Comparison of ENCODE assay signal across 11 mouse cellular contexts in genomic region chr6:99359036-99359698, GRCm38 (mm10).
DNase-seq lines count a peak whose midpoint lies in the region; ATAC-seq and TF ChIP-seq lines count a peak whose summit lies in the region.
"Had no signal": no experiment of that assay in that cellular context is flagged by ENCODE, and none has a peak within 500 bp of the region (broad histone marks: within the 10 kb centered on the region; RNA-seq: fewer than 3 reads in every experiment).

No protein-coding gene starts in this region.

- TF ChIP-seq EP300 in CH12.LX (IDR thresholded peaks at IDR 0.05; ENCODE audit: low read length), result peak; percentile 62

- dilution Hi-C loops in CH12.LX (cut with MboI; ENCODE audit: extremely low pct_ligation_motif_present, extremely low pct_unique_long_range_greater_than_20kb, low sequenced_read_pairs), result no loop called here

- H3K9ac ChIP-seq in kidney, embryonic 16.5 days (replicated peaks; ENCODE audit: low read length), result no peak overlapping the region
- peak overlapping the region; percentile 31 for H3K9ac ChIP-seq in CH12.LX (ENCODE audit: insufficient read depth, low read depth)
- H3K9ac ChIP-seq: liver, embryonic 13.5 days had no signal

- WGBS in kidney, embryonic 16.5 days, result 71% methylated on average over 9 of the region's 9 CpGs
- 92% methylated on average over 9 of the region's 9 CpGs for WGBS in cerebellum, adult 2 months

- peak overlapping the region; percentile 41; the same call in 1 of the 2 replicates for H3K27ac ChIP-seq in kidney, embryonic 16.5 days (ENCODE audit: low read length)
- peak overlapping the region; percentile 23 for H3K27ac ChIP-seq in CH12.LX (ENCODE audit: insufficient read depth, low read depth)
- peak overlapping the region; percentile 22 for H3K27ac ChIP-seq in bone marrow macrophage, adult 2 months (ENCODE audit: insufficient read depth, low read depth, low read length)
- H3K27ac ChIP-seq in cerebellum, adult 2 months (ENCODE audit: insufficient read depth, low read length), result no peak overlapping the region
- H3K27ac ChIP-seq: liver, embryonic 13.5 days had no signal

- no peaks in the 10 kb centered on the region for H3K27me3 ChIP-seq in kidney, embryonic 16.5 days (ENCODE audit: insufficient read depth, low read length)
- no peaks in the 10 kb centered on the region for H3K27me3 ChIP-seq in CH12.LX (replicated peaks)
- no peaks in the 10 kb centered on the region for H3K27me3 ChIP-seq in cerebellum, adult 2 months (ENCODE audit: control insufficient read depth, insufficient read depth, low read length)
- H3K27me3 ChIP-seq: liver, embryonic 13.5 days had no signal

- H3K9me3 ChIP-seq in kidney, embryonic 16.5 days (ENCODE audit: low read length), result no peaks in the 10 kb centered on the region
- H3K9me3 ChIP-seq in CH12.LX (replicated peaks; ENCODE audit: low read length), result no peaks in the 10 kb centered on the region
- H3K9me3 ChIP-seq: liver, embryonic 13.5 days had no signal

- TF ChIP-seq RAD21 in CH12.LX (IDR thresholded peaks at IDR 0.05; ENCODE audit: low read depth, low read length), result no peak

- H3K4me2 ChIP-seq in kidney, embryonic 16.5 days (replicated peaks; ENCODE audit: low read depth, low read length), result no peak overlapping the region
- no peak overlapping the region for H3K4me2 ChIP-seq in CH12.LX (ENCODE audit: insufficient read depth, low read depth, poor library complexity, severe bottlenecking)
- H3K4me2 ChIP-seq: liver, embryonic 13.5 days had no signal

- ATAC-seq in kidney, embryonic 16.5 days (ENCODE audit: low FRiP score, low TSS enrichment), result no peak
- ATAC-seq in megakaryocyte, adult 5-6 weeks (ENCODE audit: poor library complexity, severe bottlenecking), result peak; percentile 51

- no peak for TF ChIP-seq POLR2A in CH12.LX (IDR thresholded peaks at IDR 0.05; ENCODE audit: low read depth, low read length)
- TF ChIP-seq POLR2A in bone marrow macrophage, adult 2 months (IDR thresholded peaks at IDR 0.05; ENCODE audit: borderline replicate concordance, low read depth, low read length), result no peak
- no peak for TF ChIP-seq POLR2A in cerebellum, adult 2 months (IDR thresholded peaks at IDR 0.05; ENCODE audit: borderline replicate concordance, insufficient read depth, low read length)

- in situ Hi-C loops in CH12.LX (cut with MboI; ENCODE audit: low pct_ligation_motif_present, low pct_unique_long_range_greater_than_20kb, low sequenced_read_pairs), result no loop called here

- H3K4me3 ChIP-seq in kidney, embryonic 16.5 days (ENCODE audit: low read length), result no peak overlapping the region
- H3K4me3 ChIP-seq in CH12.LX (replicated peaks in 1 of 3; ENCODE audit: low read depth in 2 of 3, low read length in 2 of 3, poor library complexity in 1 of 3), result no peak overlapping the region
- no peak overlapping the region for H3K4me3 ChIP-seq in bone marrow macrophage, adult 2 months (ENCODE audit: insufficient read depth, low read length)
- H3K4me3 ChIP-seq in cerebellum, adult 2 months (replicated peaks; ENCODE audit: insufficient read depth, low read depth, low read length), result no peak overlapping the region
- H3K4me3 ChIP-seq: liver, embryonic 13.5 days had no signal

- H3K4me1 ChIP-seq in kidney, embryonic 16.5 days (ENCODE audit: insufficient read depth, low read length), result peaks cover 4% of the 10 kb centered on the region; the same call in 1 of the 2 replicates
- peaks cover 26 to 43% of the 10 kb centered on the region in 2 experiments for H3K4me1 ChIP-seq in CH12.LX (ENCODE audit: control insufficient read depth in 1 of 2, insufficient read depth in 2 of 2)
- H3K4me1 ChIP-seq in bone marrow macrophage, adult 2 months (ENCODE audit: control insufficient read depth, insufficient read depth, low read length), result peaks cover 32% of the 10 kb centered on the region
- no peaks in the 10 kb centered on the region for H3K4me1 ChIP-seq in cerebellum, adult 2 months (ENCODE audit: control insufficient read depth, insufficient read depth, low read length)

- H3K36me3 ChIP-seq in kidney, embryonic 16.5 days (ENCODE audit: insufficient read depth, low read length), result no peaks in the 10 kb centered on the region
- no peaks in the 10 kb centered on the region for H3K36me3 ChIP-seq in CH12.LX (replicated peaks in 1 of 2; ENCODE audit: control insufficient read depth in 1 of 2, insufficient read depth in 1 of 2, low read length in 1 of 2)
- H3K36me3 ChIP-seq: liver, embryonic 13.5 days had no signal

- no peak for TF ChIP-seq CTCF in CH12.LX (conservative IDR thresholded peaks at IDR 0.05 in 1 of 2, IDR thresholded peaks at IDR 0.05 in 1 of 2; ENCODE audit: low read depth in 2 of 2, low read length in 2 of 2)
- no peak for TF ChIP-seq CTCF in bone marrow macrophage, adult 2 months (IDR thresholded peaks at IDR 0.05; ENCODE audit: low read depth, low read length)
- TF ChIP-seq CTCF in cerebellum, adult 2 months (IDR thresholded peaks at IDR 0.05; ENCODE audit: borderline replicate concordance, insufficient read depth, low read depth, low read length), result no peak

- H3K79me2 ChIP-seq in CH12.LX (replicated peaks; ENCODE audit: control insufficient read depth, extremely low read depth, insufficient read depth, poor library complexity, severe bottlenecking), result no peaks in the 10 kb centered on the region

- no peak for DNase-seq in kidney, postnatal 4 days
- no peak for DNase-seq in CH12.LX (ENCODE audit: extremely low read depth)
- DNase-seq in cerebellum, adult 11-12 months, result no peak
- no peak for DNase-seq in cerebellum, adult 2 months
- DNase-seq: gastrocnemius, postnatal 25 days; layer of hippocampus, adult 9-11 months; liver, embryonic 13.5 days; midbrain, embryonic 14.5 days had no signal

TF ChIP-seq in CH12.LX, 34 proteins besides CTCF, POLR2A, EP300 and RAD21:
- peak; percentile 51; the same call in 1 of the 2 replicates for TF ChIP-seq JUND (conservative IDR thresholded peaks at IDR 0.05; ENCODE audit: low read depth, low read length)
- no peak for TF ChIP-seq GABPA (IDR thresholded peaks at IDR 0.05; ENCODE audit: insufficient replicate concordance, low read depth, low read length)
- peak; percentile 74 for TF ChIP-seq IRF4 (IDR thresholded peaks at IDR 0.05; ENCODE audit: low read depth, low read length)
- TF ChIP-seq MYC (IDR thresholded peaks at IDR 0.05; ENCODE audit: low read depth, low read length), result 0 out of 2 replicates have a peak, but pooled peaks have one; percentile 11
- peak; percentile 56; the same call in 1 of the 2 replicates for TF ChIP-seq BHLHE40 (IDR thresholded peaks at IDR 0.05; ENCODE audit: low read depth, low read length)
- TF ChIP-seq MAX (IDR thresholded peaks at IDR 0.05; ENCODE audit: low read length), result 0 out of 2 replicates have a peak, but pooled peaks have one; percentile 11
- TF ChIP-seq MAFK (IDR thresholded peaks at IDR 0.05; ENCODE audit: insufficient replicate concordance, low read length), result no peak
- TF ChIP-seq SMC3 (IDR thresholded peaks at IDR 0.05; ENCODE audit: low read depth, low read length), result no peak
- TF ChIP-seq ELF1 (IDR thresholded peaks at IDR 0.05; ENCODE audit: low read depth, low read length), result peak; percentile 9; the same call in 1 of the 2 replicates
- no peak for TF ChIP-seq KAT2A (IDR thresholded peaks at IDR 0.05; ENCODE audit: insufficient replicate concordance, low read length)
- no peak for TF ChIP-seq ZNF384 (IDR thresholded peaks at IDR 0.05; ENCODE audit: low read depth, low read length)
TF ChIP-seq in CH12.LX: peak in this region for 6.
